Mouse (Mus musculus) CD4-positive naive resting alpha-beta T cell, adult 57 days (primary cell): ENCODE data around the gene Eddm3b. TPM values are rescaled to one million over a fixed set of nuclear protein-coding genes. Genes with fewer than 3 reads are reported as not detected.

ENCODE experiments used
- total RNA-seq: library from RNA; stranded (reverse); gene quantifications from one replicate; pipeline ENCODE4 v1.2.4, GENCODE M21; 2023

The Eddm3b gene
- not detected for total RNA-seq

GRCm38 (mm10) chr14:51113916-51114560 lies at the start of gene Eddm3b:
Eddm3b (plus strand) TSS chr14:51114426.

DNA sequence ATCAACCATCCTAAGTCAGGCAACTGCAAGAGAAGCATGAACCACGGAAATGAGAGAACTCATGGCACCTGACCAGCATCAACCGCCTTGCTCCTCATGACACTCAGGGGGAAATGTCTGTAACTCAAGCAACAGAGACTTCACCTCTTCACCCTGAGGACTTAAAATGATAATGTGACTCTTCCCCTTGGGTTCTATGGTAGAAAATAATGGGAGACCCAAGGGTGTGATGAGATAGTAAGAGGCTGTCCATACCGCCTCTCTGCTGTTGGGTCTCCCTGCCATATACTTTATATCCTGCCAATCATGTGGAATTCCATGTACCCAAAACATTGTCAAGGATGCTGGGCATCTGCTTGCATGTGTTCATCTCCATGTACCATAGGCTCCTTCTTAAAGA lies 39.9 kb upstream of the Eddm3b start, which contains the start of gene Olfr750:
TSS of gene Olfr750 (minus strand) at position 101 of the 400 bp plus-strand sequence.

GRCm38 (mm10) chr14:51090921-51091900 lies 23.0 kb upstream of the Eddm3b start, which contains the start of the genes Rnase4 and Ang:
Rnase4 (plus strand) TSS chr14:51091077.
Ang (plus strand) TSS chr14:51091150.

GRCm38 (mm10) chr14:51146685-51147084 lies 32.5 kb downstream of the Eddm3b start, which contains the start of gene Rnase1:
Rnase1 (minus strand) TSS chr14:51146785.

DNA sequence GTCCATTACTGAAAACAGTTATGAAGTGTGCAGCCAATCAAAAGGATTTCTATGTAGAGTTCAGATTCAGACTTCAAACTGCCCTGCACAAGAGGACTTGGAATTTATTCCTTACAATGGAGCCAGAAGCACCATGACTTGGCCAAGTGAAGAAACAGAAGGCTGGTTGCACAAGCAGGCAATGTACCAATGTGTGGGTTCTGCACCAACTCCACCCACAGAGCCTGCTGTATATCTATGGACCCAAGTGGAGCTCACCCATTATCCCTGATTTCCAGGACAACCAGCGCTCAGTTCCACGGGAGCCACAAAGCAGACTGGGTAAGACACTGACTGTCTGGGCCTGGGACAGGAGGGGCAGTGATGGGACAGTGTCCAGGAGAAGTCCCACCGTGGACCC lies 47.8 kb downstream of the Eddm3b start, which contains the start of gene Rnase2b:
TSS of gene Rnase2b (plus strand) at position 285 of the 400 bp plus-strand sequence.

Other genes starting within 250 kb of the Eddm3b start
- 34.1 TPM for gene Tep1, start 243.9 kb upstream of the Eddm3b start, total RNA-seq
- not detected for gene Klhl33, start 216.9 kb upstream of the Eddm3b start, total RNA-seq
- gene Osgep, start 189.5 kb upstream of the Eddm3b start, total RNA-seq = 40.7 TPM
- 49.0 TPM for gene Apex1, start 189.5 kb upstream of the Eddm3b start, total RNA-seq
- gene Pip4p1, start 183.6 kb upstream of the Eddm3b start, total RNA-seq = 104 TPM
- 18.1 TPM for gene Pnp, start 183.3 kb upstream of the Eddm3b start, total RNA-seq
- gene Gm49342, start 169.9 kb upstream of the Eddm3b start, total RNA-seq = 20.5 TPM
- gene Pnp2, start 158.4 kb upstream of the Eddm3b start, total RNA-seq = 1.0 TPM
- not detected for gene Rnase10, start 106.7 kb upstream of the Eddm3b start, total RNA-seq
- not detected for gene Rnase9, start 72.6 kb upstream of the Eddm3b start, total RNA-seq
- not detected for gene Rnase11, start 64.3 kb upstream of the Eddm3b start, total RNA-seq
- not detected for gene Rnase12, start 56.8 kb upstream of the Eddm3b start, total RNA-seq
- gene Olfr750, start 40.0 kb upstream of the Eddm3b start, total RNA-seq = not detected
- 2.4 TPM for gene Rnase4, start 23.3 kb upstream of the Eddm3b start, total RNA-seq
- 2.6 TPM for gene Ang, start 23.3 kb upstream of the Eddm3b start, total RNA-seq
- 3.4 TPM for gene Rnase6, start 9.5 kb downstream of the Eddm3b start, total RNA-seq
- gene Rnase1, start 32.4 kb downstream of the Eddm3b start, total RNA-seq = not detected
- gene Rnase2b, start 47.8 kb downstream of the Eddm3b start, total RNA-seq = not detected
- gene Ang2, start 84.7 kb downstream of the Eddm3b start, total RNA-seq = not detected
- not detected for gene Ear14, start 89.0 kb downstream of the Eddm3b start, total RNA-seq
- gene Rnase2a, start 141.7 kb downstream of the Eddm3b start, total RNA-seq = not detected
- not detected for gene Gm7247, start 247.3 kb downstream of the Eddm3b start, total RNA-seq